Mouse (Mus musculus) megakaryocyte-erythroid progenitor cell, adult 5 weeks (primary cell): ENCODE measurements around the gene Pde1a. TPM values are rescaled to one million over a fixed set of nuclear protein-coding genes. Genes with fewer than 3 reads are reported as not detected.

ENCODE experiments used
- polyA plus RNA-seq: library from polyadenylated mRNA; stranded (reverse); fragments of >175 nt; gene quantifications from 2 replicates; pipeline ENCODE4 v1.2.3, GENCODE M21; 2012

Pde1a gene
- not detected in 2 replicates for polyA plus RNA-seq

GRCm38 (mm10) chr2:80128861-80129698, at the start of gene Pde1a:
TSS of gene Pde1a (minus strand) at chr2:80129458.

Other genes starting within 250 kb of the Pde1a start
- gene Prdx6b, start 163.0 kb upstream of the Pde1a start, polyA plus RNA-seq: not detected in 2 replicates
- gene Dnajc10, start 186.0 kb upstream of the Pde1a start, polyA plus RNA-seq: 33.2 and 40.4 TPM in 2 replicates